Mouse (Mus musculus) inflammation-experienced regulatory T-cells (primary cell): ENCODE measurements around the gene Gm3099. TPM values are rescaled to one million over a fixed set of nuclear protein-coding genes. Genes with fewer than 3 reads are reported as not detected.

Experiments used
- polyA plus RNA-seq, 2 experiments: library from polyadenylated mRNA; unstranded; fragments of 100-300 nt; shearing (Covaris generic); gene quantifications; one replicate each; pipeline ENCODE4 v1.2.1; 2017

The Gm3099 gene
- not detected for polyA plus RNA-seq

DNA sequence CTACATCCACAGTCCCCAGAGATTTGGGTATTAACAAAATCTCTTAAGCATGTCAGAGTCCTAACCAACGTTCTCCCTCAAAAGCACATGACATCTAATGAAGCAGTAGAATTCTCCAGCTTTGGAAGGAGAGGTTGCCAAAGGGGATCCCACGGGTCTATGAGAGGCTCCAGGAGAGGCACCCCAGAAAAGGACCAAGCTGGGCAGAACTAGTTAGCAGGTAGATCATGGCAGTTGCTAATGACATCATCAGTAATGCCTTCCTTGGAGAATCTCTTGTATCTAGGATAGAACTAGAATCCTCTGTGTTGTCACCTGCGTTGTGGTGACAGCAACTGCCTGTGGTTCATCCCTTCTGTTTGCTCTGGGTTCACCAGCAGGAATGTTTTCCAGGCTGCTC, at the start of gene Gm3099:
Gene Gm3099, plus strand, starts transcription at position 301 of the 400 bp plus-strand sequence.

GRCm38 (mm10) chr14:3963247-3963646, 34.9 kb upstream of the Gm3099 start, which contains the start of gene Gm3095:
Gene Gm3095 (plus strand): TSS chr14:3963547.

GRCm38 (mm10) chr14:4023641-4024040, 25.4 kb downstream of the Gm3099 start, which contains the start of gene Gm5796:
Gene Gm5796 (plus strand): TSS chr14:4023941.

Other genes starting within 250 kb of the Gm3099 start
- gene Gm3002, start 188.3 kb upstream of the Gm3099 start, polyA plus RNA-seq: under 1 TPM; 0.31 to 0.82 TPM
- 1 to 10 TPM in 1 of 2 experiments, not detected in 1; 1.4 TPM for gene Gm3033, start 152.1 kb upstream of the Gm3099 start, polyA plus RNA-seq
- gene Gm2916, start 114.2 kb upstream of the Gm3099 start, polyA plus RNA-seq: not detected
- not detected for gene Gm3029, start 66.6 kb upstream of the Gm3099 start, polyA plus RNA-seq
- gene Gm3095, start 34.8 kb upstream of the Gm3099 start, polyA plus RNA-seq: not detected
- 1 to 10 TPM; 1.4 to 4.9 TPM for gene Gm5796, start 25.5 kb downstream of the Gm3099 start, polyA plus RNA-seq
- gene Gm3115, start 85.7 kb downstream of the Gm3099 start, polyA plus RNA-seq: under 1 TPM; 0.18 to 0.59 TPM
- 1 to 10 TPM; 1.4 to 2.7 TPM for gene Gm8108, start 112.1 kb downstream of the Gm3099 start, polyA plus RNA-seq
- 1 to 10 TPM in 1 of 2 experiments, under 1 TPM in 1; 0.23 to 1.1 TPM for gene Gm3127, start 166.6 kb downstream of the Gm3099 start, polyA plus RNA-seq
- 1 to 10 TPM; 1.4 to 5.7 TPM for gene Gm2974, start 184.2 kb downstream of the Gm3099 start, polyA plus RNA-seq